18 mouse cellular contexts compared by ENCODE assay signal in the genomic region with DNA sequence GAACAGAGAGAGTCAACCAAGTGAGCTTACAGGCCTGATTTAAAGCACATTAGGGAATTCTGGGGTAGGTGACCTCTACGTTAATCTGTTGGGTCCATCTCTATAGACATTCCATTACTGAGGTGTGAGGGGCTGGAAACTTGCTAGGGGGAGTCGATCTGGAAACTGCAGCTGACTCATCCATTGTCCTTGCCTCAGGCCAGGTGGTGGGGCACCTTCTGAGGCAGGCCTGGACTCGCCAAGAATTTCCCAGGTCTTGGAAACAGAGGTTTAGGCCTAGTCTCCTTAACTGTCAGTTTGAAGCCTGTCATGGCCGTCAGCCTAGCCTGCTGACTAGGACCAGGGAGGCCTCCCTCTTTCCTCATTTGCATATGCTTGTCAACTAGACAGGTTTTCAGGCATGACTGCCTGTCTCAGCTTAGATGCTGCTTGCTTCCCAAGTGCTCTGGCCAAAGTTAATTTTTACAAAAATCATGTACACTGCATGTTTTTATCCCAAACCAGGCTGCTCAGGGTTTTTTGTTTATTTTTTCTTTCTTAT. TPM values are rescaled to one million over a fixed set of nuclear protein-coding genes. Genes with fewer than 3 reads are reported as not detected.
DNase-seq lines count a peak whose midpoint lies in the region; ATAC-seq and TF ChIP-seq lines count a peak whose summit lies in the region.
"Had no signal": no experiment of that assay in that cellular context is flagged by ENCODE, and none has a peak within 500 bp of the region (broad histone marks: within the 10 kb centered on the region; RNA-seq: fewer than 3 reads in every experiment).

No protein-coding gene starts in this region.

- no peaks in the 10 kb centered on the region for H3K27me3 ChIP-seq in kidney, embryonic 16.5 days (ENCODE audit: insufficient read depth, low read length)
- H3K27me3 ChIP-seq in neural tube, embryonic 13.5 days: no peaks in the 10 kb centered on the region
- no peaks in the 10 kb centered on the region for H3K27me3 ChIP-seq in neural tube, embryonic 15.5 days (replicated peaks)
- no peaks in the 10 kb centered on the region for H3K27me3 ChIP-seq in hindbrain, postnatal 0 days (ENCODE audit: insufficient read depth, low read length)
- H3K27me3 ChIP-seq: intestine, embryonic 15.5 days had no signal

- 53% methylated on average over 4 of the region's 4 CpGs for WGBS in kidney, embryonic 16.5 days
- 64% methylated on average over 4 of the region's 4 CpGs for WGBS in neural tube, embryonic 13.5 days
- 71% methylated on average over 4 of the region's 4 CpGs for WGBS in neural tube, embryonic 15.5 days
- WGBS in hindbrain, postnatal 0 days: 56% methylated on average over 4 of the region's 4 CpGs

- H3K9me3 ChIP-seq in kidney, embryonic 16.5 days (ENCODE audit: low read length): no peaks in the 10 kb centered on the region
- H3K9me3 ChIP-seq in neural tube, embryonic 13.5 days: no peaks in the 10 kb centered on the region
- no peaks in the 10 kb centered on the region for H3K9me3 ChIP-seq in neural tube, embryonic 15.5 days (replicated peaks)
- H3K9me3 ChIP-seq in hindbrain, postnatal 0 days (ENCODE audit: low read length): no peaks in the 10 kb centered on the region
- H3K9me3 ChIP-seq: intestine, embryonic 15.5 days; midbrain, embryonic 10.5 days had no signal

- no peak overlapping the region for H3K9ac ChIP-seq in kidney, embryonic 16.5 days (replicated peaks; ENCODE audit: low read length)
- H3K9ac ChIP-seq in neural tube, embryonic 13.5 days: no peak overlapping the region
- H3K9ac ChIP-seq in neural tube, embryonic 15.5 days (replicated peaks): no peak overlapping the region
- H3K9ac ChIP-seq in hindbrain, postnatal 0 days (replicated peaks; ENCODE audit: low read length): no peak overlapping the region
- H3K9ac ChIP-seq: intestine, embryonic 15.5 days had no signal

- no peak overlapping the region for H3K4me3 ChIP-seq in kidney, embryonic 16.5 days (ENCODE audit: low read length)
- no peak overlapping the region for H3K4me3 ChIP-seq in neural tube, embryonic 13.5 days
- no peak overlapping the region for H3K4me3 ChIP-seq in neural tube, embryonic 15.5 days (replicated peaks)
- H3K4me3 ChIP-seq in hindbrain, postnatal 0 days (ENCODE audit: low read length): no peak overlapping the region
- H3K4me3 ChIP-seq: intestine, embryonic 15.5 days; midbrain, embryonic 10.5 days had no signal

- H3K36me3 ChIP-seq in kidney, embryonic 16.5 days (ENCODE audit: insufficient read depth, low read length): no peaks in the 10 kb centered on the region
- H3K36me3 ChIP-seq in neural tube, embryonic 13.5 days: no peaks in the 10 kb centered on the region
- H3K36me3 ChIP-seq in neural tube, embryonic 15.5 days: no peaks in the 10 kb centered on the region
- no peaks in the 10 kb centered on the region for H3K36me3 ChIP-seq in hindbrain, postnatal 0 days (ENCODE audit: insufficient read depth, low read length)
- H3K36me3 ChIP-seq: intestine, embryonic 15.5 days; midbrain, embryonic 10.5 days had no signal

- peaks cover 8% of the 10 kb centered on the region for H3K4me1 ChIP-seq in kidney, embryonic 16.5 days (ENCODE audit: insufficient read depth, low read length)
- H3K4me1 ChIP-seq in neural tube, embryonic 13.5 days (replicated peaks): peaks cover 37% of the 10 kb centered on the region
- H3K4me1 ChIP-seq in neural tube, embryonic 15.5 days: peaks cover 26% of the 10 kb centered on the region
- H3K4me1 ChIP-seq in hindbrain, postnatal 0 days (ENCODE audit: insufficient read depth, low read length): no peaks in the 10 kb centered on the region
- H3K4me1 ChIP-seq: intestine, embryonic 15.5 days had no signal

- peak; percentile 58 for DNase-seq in heart, adult 11 months
- DNase-seq in heart, postnatal 25 days (ENCODE audit: low spot score): no peak
- no peak for DNase-seq in kidney, adult 18-20 months
- no peak for DNase-seq in hindbrain, postnatal 0 days (ENCODE audit: low spot score)
- DNase-seq in testis, postnatal 10 days (ENCODE audit: low spot score): no peak
- DNase-seq: adrenal gland, postnatal 14 days; cerebellum, adult 8-10 months; heart, adult 18-20 months; heart, postnatal 14 days; liver; spleen, adult 18-20 months; thymus, postnatal 25 days had no signal

- ATAC-seq in kidney, embryonic 16.5 days (ENCODE audit: low FRiP score, low TSS enrichment): 0 out of 2 replicates have a peak, but pooled peaks have one; percentile 10
- ATAC-seq in neural tube, embryonic 13.5 days (ENCODE audit: low read depth): no peak
- no peak for ATAC-seq in neural tube, embryonic 15.5 days (ENCODE audit: low FRiP score)
- no peak for ATAC-seq in hindbrain, postnatal 0 days
- ATAC-seq: intestine, embryonic 15.5 days had no signal

- TF ChIP-seq CTCF in hindbrain, postnatal 0 days (IDR thresholded peaks at IDR 0.05; ENCODE audit: low read depth): no peak

- H3K4me2 ChIP-seq in kidney, embryonic 16.5 days (replicated peaks; ENCODE audit: low read depth, low read length): no peak overlapping the region
- H3K4me2 ChIP-seq in neural tube, embryonic 13.5 days: no peak overlapping the region
- H3K4me2 ChIP-seq in neural tube, embryonic 15.5 days: no peak overlapping the region
- H3K4me2 ChIP-seq in hindbrain, postnatal 0 days (ENCODE audit: low read depth, low read length): no peak overlapping the region
- H3K4me2 ChIP-seq: intestine, embryonic 15.5 days had no signal

- intact Hi-C loops in heart, postnatal 25 days (cut with DNase I): no loop called here

- no peak overlapping the region for H3K27ac ChIP-seq in kidney, embryonic 16.5 days (ENCODE audit: low read length)
- H3K27ac ChIP-seq in neural tube, embryonic 13.5 days (replicated peaks): peak overlapping the region; percentile 59; the same call in 1 of the 2 replicates
- no peak overlapping the region for H3K27ac ChIP-seq in neural tube, embryonic 15.5 days (replicated peaks)
- H3K27ac ChIP-seq in hindbrain, postnatal 0 days: peak overlapping the region; percentile 62; the same call in 1 of the 2 replicates
- H3K27ac ChIP-seq: intestine, embryonic 15.5 days; midbrain, embryonic 10.5 days; stomach, postnatal 0 days had no signal

RNA-seq across cellular contexts. Expression of a gene that starts 21.8 kb away (rescaled TPM):
- total RNA-seq in heart, postnatal 25 days (2021): 100 to 1,000 TPM; 402 to 442 TPM
- 1.1 and 1.8 TPM in 2 replicates for polyA plus RNA-seq in kidney, embryonic 16.5 days (2015; fragmentation: Nextera tagmentation; extraction: Ambion mirVana)
- 8.8 and 9.2 TPM in 2 replicates for polyA plus RNA-seq in neural tube, embryonic 13.5 days (2015; fragmentation: Nextera tagmentation; extraction: Ambion mirVana)
- polyA plus RNA-seq in neural tube, embryonic 15.5 days (2015; fragmentation: Nextera tagmentation; extraction: Ambion mirVana): 10.9 and 12.2 TPM in 2 replicates
- 69.6 and 94.8 TPM in 2 replicates for total RNA-seq in hindbrain, postnatal 0 days (2014; rRNA removed)
- polyA plus RNA-seq in hindbrain, postnatal 0 days (2015; fragmentation: Nextera tagmentation; extraction: Ambion mirVana): 7.3 and 10.3 TPM in 2 replicates

Comparison
In these comparisons a context has a peak if more than half of its experiments do, and no peak if none do; other contexts are left out.
1. H3K27ac ChIP-seq: peak in neural tube, embryonic 13.5 days (single experiment) and hindbrain, postnatal 0 days (single experiment); none in kidney, embryonic 16.5 days (single experiment) and neural tube, embryonic 15.5 days (single experiment).